7 mouse cellular contexts compared by ENCODE assay signal in genomic region chr2:152398691-152399090, GRCm38 (mm10). TPM values are rescaled to one million over a fixed set of nuclear protein-coding genes. Genes with fewer than 3 reads are reported as not detected.
A peak's percentile ranks its signal among the peaks of the same experiment; 100 is the strongest.
DNase-seq lines count a peak whose midpoint lies in the region; ATAC-seq lines count a peak whose summit lies in the region.

No protein-coding gene starts in this region.

- no peaks in the 10 kb centered on the region for H3K9me3 ChIP-seq in embryonic facial prominence, embryonic 10.5 days
- H3K9me3 ChIP-seq in limb, embryonic 10.5 days (replicated peaks) = no peaks in the 10 kb centered on the region
- H3K9me3 ChIP-seq in midbrain, embryonic 12.5 days = no peaks in the 10 kb centered on the region

- peaks cover 50% of the 10 kb centered on the region for H3K4me1 ChIP-seq in embryonic facial prominence, embryonic 10.5 days
- H3K4me1 ChIP-seq in limb, embryonic 10.5 days = peaks cover 43% of the 10 kb centered on the region
- peaks cover 33% of the 10 kb centered on the region for H3K4me1 ChIP-seq in midbrain, embryonic 12.5 days

- peak; percentile 71 for ATAC-seq in midbrain, embryonic 12.5 days (ENCODE audit: low FRiP score, low read depth)

- peak overlapping the region; percentile 94 for H3K4me3 ChIP-seq in embryonic facial prominence, embryonic 10.5 days
- peak overlapping the region; percentile 97 for H3K4me3 ChIP-seq in limb, embryonic 10.5 days
- H3K4me3 ChIP-seq in midbrain, embryonic 12.5 days = peak overlapping the region; percentile 92

- peak overlapping the region; percentile 63 for H3K4me2 ChIP-seq in midbrain, embryonic 12.5 days (replicated peaks)

- H3K27ac ChIP-seq in embryonic facial prominence, embryonic 10.5 days (replicated peaks) = peak overlapping the region; percentile 99
- H3K27ac ChIP-seq in limb, embryonic 10.5 days = peak overlapping the region; percentile 99
- H3K27ac ChIP-seq in midbrain, embryonic 12.5 days (replicated peaks) = peak overlapping the region; percentile 98

- WGBS in embryonic facial prominence, embryonic 10.5 days = under 1% methylated on average over 38 of the region's 38 CpGs
- under 1% methylated on average over 38 of the region's 38 CpGs for WGBS in limb, embryonic 10.5 days
- WGBS in midbrain, embryonic 12.5 days = under 1% methylated on average over 38 of the region's 38 CpGs

- H3K36me3 ChIP-seq in embryonic facial prominence, embryonic 10.5 days (replicated peaks) = peaks cover 18% of the 10 kb centered on the region
- peaks cover 18% of the 10 kb centered on the region for H3K36me3 ChIP-seq in limb, embryonic 10.5 days
- no peaks in the 10 kb centered on the region for H3K36me3 ChIP-seq in midbrain, embryonic 12.5 days

- peak; percentile 98 for DNase-seq in adrenal gland, postnatal 14 days
- DNase-seq in embryonic facial prominence, embryonic 10.5 days (ENCODE audit: low spot score) = peak; percentile 97
- DNase-seq in heart, adult 11 months = peak; percentile 100
- DNase-seq in kidney, adult 18-20 months = peak; percentile 94
- peak; percentile 96 for DNase-seq in limb, embryonic 10.5 days (ENCODE audit: low spot score)
- peak; percentile 76 for DNase-seq in skeletal muscle tissue, adult 2 months (ENCODE audit: low read depth, low spot score)

- no peaks in the 10 kb centered on the region for H3K27me3 ChIP-seq in embryonic facial prominence, embryonic 10.5 days (replicated peaks; ENCODE audit: low read depth, poor library complexity, severe bottlenecking)
- no peaks in the 10 kb centered on the region for H3K27me3 ChIP-seq in limb, embryonic 10.5 days (ENCODE audit: low read depth, poor library complexity, severe bottlenecking)
- no peaks in the 10 kb centered on the region for H3K27me3 ChIP-seq in midbrain, embryonic 12.5 days

- peak overlapping the region; percentile 93 for H3K9ac ChIP-seq in midbrain, embryonic 12.5 days (replicated peaks)

RNA-seq across cellular contexts. Expression of gene Sox12, which starts 0.8 kb away (rescaled TPM):
- 14.7 and 16.0 TPM in 2 replicates for total RNA-seq in adrenal gland, postnatal 14 days (2021)
- polyA plus RNA-seq in embryonic facial prominence, embryonic 10.5 days (2016; fragmentation: Nextera tagmentation; extraction: Ambion mirVana) = 10.6 and 11.5 TPM in 2 replicates
- 9.9 and 11.8 TPM in 2 replicates for polyA plus RNA-seq in limb, embryonic 10.5 days (2016; fragmentation: Nextera tagmentation; extraction: Ambion mirVana)
- 15.6 and 18.7 TPM in 2 replicates for polyA plus RNA-seq in midbrain, embryonic 12.5 days (2016; fragmentation: Nextera tagmentation; extraction: Ambion mirVana)

RNA-seq across cellular contexts. Expression of gene Zcchc3, which starts 16.1 kb away (rescaled TPM):
- total RNA-seq in adrenal gland, postnatal 14 days (2021) = 8.3 and 9.9 TPM in 2 replicates
- 53.4 and 58.3 TPM in 2 replicates for polyA plus RNA-seq in embryonic facial prominence, embryonic 10.5 days (2016; fragmentation: Nextera tagmentation; extraction: Ambion mirVana)
- 64.9 and 67.2 TPM in 2 replicates for polyA plus RNA-seq in limb, embryonic 10.5 days (2016; fragmentation: Nextera tagmentation; extraction: Ambion mirVana)
- polyA plus RNA-seq in midbrain, embryonic 12.5 days (2016; fragmentation: Nextera tagmentation; extraction: Ambion mirVana) = 51.3 and 53.3 TPM in 2 replicates

RNA-seq across cellular contexts. Expression of gene 6820408C15Rik, which starts 16.7 kb away (rescaled TPM):
- total RNA-seq in adrenal gland, postnatal 14 days (2021) = 0.37 and 0.38 TPM in 2 replicates
- polyA plus RNA-seq in embryonic facial prominence, embryonic 10.5 days (2016; fragmentation: Nextera tagmentation; extraction: Ambion mirVana) = 0.43 and 0.71 TPM in 2 replicates
- polyA plus RNA-seq in limb, embryonic 10.5 days (2016; fragmentation: Nextera tagmentation; extraction: Ambion mirVana) = 0.40 and 0.61 TPM in 2 replicates
- polyA plus RNA-seq in midbrain, embryonic 12.5 days (2016; fragmentation: Nextera tagmentation; extraction: Ambion mirVana) = 0.54 and 1.1 TPM in 2 replicates

RNA-seq across cellular contexts. Expression of gene Nrsn2, which starts 22.3 kb away (rescaled TPM):
- total RNA-seq in adrenal gland, postnatal 14 days (2021) = 2.8 and 3.0 TPM in 2 replicates
- 0.87 and 2.5 TPM in 2 replicates for polyA plus RNA-seq in embryonic facial prominence, embryonic 10.5 days (2016; fragmentation: Nextera tagmentation; extraction: Ambion mirVana)
- 0.59 and 1.4 TPM in 2 replicates for polyA plus RNA-seq in limb, embryonic 10.5 days (2016; fragmentation: Nextera tagmentation; extraction: Ambion mirVana)
- 12.5 and 16.1 TPM in 2 replicates for polyA plus RNA-seq in midbrain, embryonic 12.5 days (2016; fragmentation: Nextera tagmentation; extraction: Ambion mirVana)

RNA-seq across cellular contexts. Expression of gene Trib3, which starts 54.9 kb away (rescaled TPM):
- total RNA-seq in adrenal gland, postnatal 14 days (2021) = 4.5 and 6.0 TPM in 2 replicates
- polyA plus RNA-seq in embryonic facial prominence, embryonic 10.5 days (2016; fragmentation: Nextera tagmentation; extraction: Ambion mirVana) = 2.5 and 3.0 TPM in 2 replicates
- 2.6 and 3.2 TPM in 2 replicates for polyA plus RNA-seq in limb, embryonic 10.5 days (2016; fragmentation: Nextera tagmentation; extraction: Ambion mirVana)
- 2.1 and 2.5 TPM in 2 replicates for polyA plus RNA-seq in midbrain, embryonic 12.5 days (2016; fragmentation: Nextera tagmentation; extraction: Ambion mirVana)

Comparison
In these comparisons a context has a peak if more than half of its experiments do, and no peak if none do; other contexts are left out.
1. Peak in every context shown above with its lines: DNase-seq, ATAC-seq, H3K4me3 ChIP-seq and H3K27ac ChIP-seq.